Mouse (Mus musculus): ENCODE data around the gene Rpn1. TPM values are rescaled to one million over a fixed set of nuclear protein-coding genes. Genes with fewer than 3 reads are reported as not detected.

Gene Rpn1
- polyA plus RNA-seq (2015; fragmentation: Nextera tagmentation; extraction: Ambion mirVana): 166 and 209 TPM in 2 replicates

DNA sequence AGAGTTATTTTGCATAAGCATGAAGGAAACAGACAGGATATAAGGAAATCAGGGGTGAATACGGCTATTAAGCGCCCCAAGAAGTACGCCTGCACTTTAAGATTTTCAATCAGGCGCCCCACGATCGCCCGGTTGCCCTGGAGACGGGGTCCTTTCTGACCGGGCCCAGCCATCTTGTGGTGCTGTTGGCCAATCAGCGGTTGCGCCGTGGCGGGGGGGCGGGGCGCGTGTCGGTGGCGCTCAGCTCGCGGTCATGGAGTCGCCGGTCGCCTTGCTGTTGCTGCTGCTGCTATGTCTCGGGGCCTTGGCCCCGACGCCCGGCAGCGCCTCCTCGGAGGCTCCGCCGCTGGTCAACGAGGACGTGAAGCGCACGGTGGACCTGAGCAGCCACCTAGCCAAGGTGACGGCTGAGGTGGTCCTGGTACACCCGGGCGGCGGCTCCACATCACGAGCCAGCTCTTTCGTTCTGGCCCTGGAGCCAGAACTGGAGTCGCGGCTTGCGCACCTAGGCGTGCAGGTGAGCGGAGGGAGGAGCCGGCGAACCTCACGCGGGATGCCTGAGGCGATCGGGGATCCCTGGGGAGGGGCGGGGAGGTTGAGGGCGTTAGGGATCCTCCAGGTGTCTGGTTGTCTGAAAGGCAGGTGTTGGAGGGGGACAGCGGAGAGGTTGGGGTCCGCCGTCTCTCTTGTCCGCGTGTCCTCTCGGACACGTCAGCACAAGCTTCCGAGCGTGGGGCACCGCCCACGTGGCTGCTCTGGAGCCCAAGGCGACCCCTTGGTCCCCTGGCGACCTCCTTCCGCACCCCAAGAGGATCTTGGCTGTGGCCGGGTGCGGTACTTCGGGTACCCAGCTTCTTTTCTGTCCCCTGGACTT is at the start of gene Rpn1:
Gene Rpn1, plus strand, starts transcription at position 205 of the 874 bp plus-strand sequence.
- peak within 1 kb of the TSS; percentile 67 for H3K27ac ChIP-seq
- peak within 1 kb of the TSS; percentile 87 for H3K4me3 ChIP-seq
- H3K9me3 ChIP-seq (replicated peaks): no peaks in the 10 kb centered on the region
- H3K36me3 ChIP-seq: peaks cover 6% of the 10 kb centered on the region; the same call in 1 of the 2 replicates
- no peaks in the 10 kb centered on the region for H3K27me3 ChIP-seq
- H3K4me2 ChIP-seq: peak within 1 kb of the TSS; percentile 90
- H3K4me1 ChIP-seq (replicated peaks): peaks cover 19% of the 10 kb centered on the region
- H3K9ac ChIP-seq: peak within 1 kb of the TSS; percentile 87
- ATAC-seq (replicated peaks; ENCODE audit: insufficient number of reproducible peaks, insufficient read depth, low FRiP score, low read depth): peak; percentile 96
- WGBS: under 1% methylated on average over 71 of the region's 71 CpGs

GRCm38 (mm10) chr6:88037471-88038045 is 46.7 kb upstream of the Rpn1 start:
- H3K27ac ChIP-seq: no peak overlapping the region
- no peaks in the 10 kb centered on the region for H3K27me3 ChIP-seq
- no peak overlapping the region for H3K4me3 ChIP-seq
- peaks cover 15% of the 10 kb centered on the region for H3K4me1 ChIP-seq (replicated peaks)
- H3K4me2 ChIP-seq: no peak overlapping the region
- peaks cover 13% of the 10 kb centered on the region for H3K36me3 ChIP-seq
- no peaks in the 10 kb centered on the region for H3K9me3 ChIP-seq (replicated peaks)
- WGBS: 75% methylated on average over 4 of the region's 4 CpGs
- H3K9ac ChIP-seq: no peak overlapping the region
- ATAC-seq (replicated peaks; ENCODE audit: insufficient number of reproducible peaks, insufficient read depth, low FRiP score, low read depth): no peak

GRCm38 (mm10) chr6:88039426-88039825 is 44.9 kb upstream of the Rpn1 start:
- 88% methylated on average over 4 of the region's 4 CpGs for WGBS
- no peak for ATAC-seq (replicated peaks; ENCODE audit: insufficient number of reproducible peaks, insufficient read depth, low FRiP score, low read depth)
- Histone ChIP-seq H3K27me3 (no peaks in the 10 kb centered on the region), H3K4me1 (replicated peaks) (peaks cover 33% of the 10 kb centered on the region), H3K27ac (no peak overlapping the region), H3K4me3 (no peak overlapping the region), H3K36me3 (peaks cover 13% of the 10 kb centered on the region), H3K9me3 (replicated peaks) (no peaks in the 10 kb centered on the region), H3K9ac (no peak overlapping the region), H3K4me2 (no peak overlapping the region)

DNA sequence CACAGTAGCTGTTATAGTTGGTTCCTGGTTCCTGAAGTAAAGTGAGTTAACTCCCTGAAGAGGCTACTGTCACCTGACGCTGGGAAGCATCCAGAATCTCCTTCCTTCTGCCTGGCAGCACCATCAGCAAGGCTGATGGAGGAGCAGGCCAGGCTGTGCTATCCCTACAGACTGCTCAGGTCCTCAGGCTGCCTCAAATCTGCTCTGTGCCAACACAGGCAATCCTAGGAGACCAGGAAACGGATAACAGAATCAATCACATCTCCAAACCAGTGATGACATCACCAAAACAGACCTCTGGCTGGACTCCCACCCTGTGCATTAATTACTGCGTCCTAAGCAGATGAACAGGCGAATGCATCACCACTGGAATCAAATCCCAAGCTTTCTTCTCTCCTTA is 43.1 kb upstream of the Rpn1 start:
- 37% methylated on average over 4 of the region's 4 CpGs for WGBS
- peak overlapping the region; percentile 74 for H3K4me2 ChIP-seq
- peak overlapping the region; percentile 75 for H3K27ac ChIP-seq
- 0 out of 2 replicates have a peak overlapping the region, but pooled peaks have one; percentile 31 for H3K9ac ChIP-seq
- no peaks in the 10 kb centered on the region for H3K9me3 ChIP-seq (replicated peaks)
- no peaks in the 10 kb centered on the region for H3K27me3 ChIP-seq
- H3K36me3 ChIP-seq: peaks cover 13% of the 10 kb centered on the region
- no peak for ATAC-seq (replicated peaks; ENCODE audit: insufficient number of reproducible peaks, insufficient read depth, low FRiP score, low read depth)
- H3K4me3 ChIP-seq: no peak overlapping the region
- peaks cover 33% of the 10 kb centered on the region for H3K4me1 ChIP-seq (replicated peaks)

- H3K4me1 ChIP-seq (replicated peaks): peaks cover 33% of the 10 kb centered on the region
- 0 out of 2 replicates have a peak overlapping the region, but pooled peaks have one; percentile 2 for H3K4me3 ChIP-seq
- H3K4me2 ChIP-seq: peak overlapping the region; percentile 74
- no peak for ATAC-seq (replicated peaks; ENCODE audit: insufficient number of reproducible peaks, insufficient read depth, low FRiP score, low read depth)
- WGBS: 69% methylated on average over 3 of the region's 3 CpGs
- H3K9ac ChIP-seq: no peak overlapping the region
- 0 out of 2 replicates have a peak, but pooled peaks cover 2% of the 10 kb centered on the region for H3K27me3 ChIP-seq
- H3K36me3 ChIP-seq: peaks cover 13% of the 10 kb centered on the region
- H3K27ac ChIP-seq: peak overlapping the region; percentile 75
- H3K9me3 ChIP-seq (replicated peaks): no peaks in the 10 kb centered on the region
Measured at GRCm38 (mm10) chr6:88042336-88042735, 41.9 kb upstream of the Rpn1 start.

GRCm38 (mm10) chr6:88044234-88044576 is 40.1 kb upstream of the Rpn1 start:
- H3K27me3 ChIP-seq: 0 out of 2 replicates have a peak, but pooled peaks cover 2% of the 10 kb centered on the region
- peak overlapping the region; percentile 93 for H3K27ac ChIP-seq
- H3K4me2 ChIP-seq: peak overlapping the region; percentile 74
- peak overlapping the region; percentile 97 for H3K9ac ChIP-seq
- ATAC-seq (replicated peaks; ENCODE audit: insufficient number of reproducible peaks, insufficient read depth, low FRiP score, low read depth): no peak
- H3K36me3 ChIP-seq: peaks cover 6% of the 10 kb centered on the region; the same call in 1 of the 2 replicates
- no peaks in the 10 kb centered on the region for H3K9me3 ChIP-seq (replicated peaks)
- WGBS: 0% methylated on average over 3 of the region's 3 CpGs
- peaks cover 33% of the 10 kb centered on the region for H3K4me1 ChIP-seq (replicated peaks)
- H3K4me3 ChIP-seq: peak overlapping the region; percentile 97

GRCm38 (mm10) chr6:88044577-88045405 is 39.5 kb upstream of the Rpn1 start, which contains the start of gene Rab7:
Gene Rab7 (minus strand): TSS chr6:88045270.
- H3K36me3 ChIP-seq: 0 out of 2 replicates have a peak, but pooled peaks cover under 1% of the 10 kb centered on the region
- peak within 1 kb of the TSS; percentile 97 for H3K4me3 ChIP-seq
- 0 out of 2 replicates have a peak, but pooled peaks cover 2% of the 10 kb centered on the region for H3K27me3 ChIP-seq
- peak within 1 kb of the TSS; percentile 74 for H3K4me2 ChIP-seq
- WGBS: 0% methylated on average over 75 of the region's 82 CpGs
- H3K9me3 ChIP-seq (replicated peaks): no peaks in the 10 kb centered on the region
- ATAC-seq (replicated peaks; ENCODE audit: insufficient number of reproducible peaks, insufficient read depth, low FRiP score, low read depth): peak; percentile 96
- peak within 1 kb of the TSS; percentile 93 for H3K27ac ChIP-seq
- peak within 1 kb of the TSS; percentile 97 for H3K9ac ChIP-seq
- peaks cover 33% of the 10 kb centered on the region for H3K4me1 ChIP-seq (replicated peaks)

- peak overlapping the region; percentile 55 for H3K4me2 ChIP-seq
- no peak for ATAC-seq (replicated peaks; ENCODE audit: insufficient number of reproducible peaks, insufficient read depth, low FRiP score, low read depth)
- H3K36me3 ChIP-seq: no peaks in the 10 kb centered on the region
- WGBS: 31% methylated on average over 3 of the region's 3 CpGs
- H3K4me1 ChIP-seq (replicated peaks): peaks cover 33% of the 10 kb centered on the region
- 0 out of 2 replicates have a peak, but pooled peaks cover 2% of the 10 kb centered on the region for H3K27me3 ChIP-seq
- peak overlapping the region; percentile 97 for H3K4me3 ChIP-seq
- peak overlapping the region; percentile 93; the same call in 1 of the 2 replicates for H3K27ac ChIP-seq
- no peaks in the 10 kb centered on the region for H3K9me3 ChIP-seq (replicated peaks)
- H3K9ac ChIP-seq: no peak overlapping the region
Measured at GRCm38 (mm10) chr6:88045406-88045766, 38.9 kb upstream of the Rpn1 start.

DNA sequence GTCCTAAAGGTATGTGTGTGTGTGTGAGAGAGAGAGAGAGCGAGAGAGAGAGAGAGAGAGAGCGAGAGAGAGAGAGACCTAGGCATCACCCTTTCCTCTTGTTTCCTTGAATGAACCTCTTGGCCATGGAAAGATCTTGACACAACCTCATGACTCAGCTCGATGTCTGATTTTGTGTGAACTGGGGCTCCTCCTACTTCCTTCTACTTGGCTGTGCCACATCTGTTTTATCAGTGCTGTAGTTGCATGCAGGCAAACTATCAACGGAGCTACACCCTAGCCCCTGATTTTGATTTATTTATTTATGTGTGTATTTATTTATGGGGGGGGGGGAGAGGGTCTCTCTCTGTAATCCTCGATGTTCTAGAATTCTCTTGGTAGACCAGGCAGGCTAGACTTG is 36.4 kb upstream of the Rpn1 start:
- no peak for ATAC-seq (replicated peaks; ENCODE audit: insufficient number of reproducible peaks, insufficient read depth, low FRiP score, low read depth)
- WGBS: 59% methylated on average over 5 of the region's 5 CpGs
- Histone ChIP-seq H3K27me3 (0 out of 2 replicates have a peak, but pooled peaks cover 2% of the 10 kb centered on the region), H3K27ac (no peak overlapping the region), H3K4me1 (replicated peaks) (peaks cover 14% of the 10 kb centered on the region), H3K9ac (no peak overlapping the region), H3K4me3 (no peak overlapping the region), H3K4me2 (no peak overlapping the region), H3K36me3 (no peaks in the 10 kb centered on the region), H3K9me3 (replicated peaks) (no peaks in the 10 kb centered on the region)

- 0 out of 2 replicates have a peak, but pooled peaks cover 2% of the 10 kb centered on the region for H3K27me3 ChIP-seq
- H3K9ac ChIP-seq: no peak overlapping the region
- no peaks in the 10 kb centered on the region for H3K9me3 ChIP-seq (replicated peaks)
- no peak for ATAC-seq (replicated peaks; ENCODE audit: insufficient number of reproducible peaks, insufficient read depth, low FRiP score, low read depth)
- H3K4me2 ChIP-seq: no peak overlapping the region
- no peak overlapping the region for H3K4me3 ChIP-seq
- H3K27ac ChIP-seq: no peak overlapping the region
- no peaks in the 10 kb centered on the region for H3K36me3 ChIP-seq
- 74% methylated on average over 6 of the region's 6 CpGs for WGBS
- H3K4me1 ChIP-seq (replicated peaks): peaks cover 3% of the 10 kb centered on the region
Measured at GRCm38 (mm10) chr6:88049008-88049407, 35.3 kb upstream of the Rpn1 start.

DNA sequence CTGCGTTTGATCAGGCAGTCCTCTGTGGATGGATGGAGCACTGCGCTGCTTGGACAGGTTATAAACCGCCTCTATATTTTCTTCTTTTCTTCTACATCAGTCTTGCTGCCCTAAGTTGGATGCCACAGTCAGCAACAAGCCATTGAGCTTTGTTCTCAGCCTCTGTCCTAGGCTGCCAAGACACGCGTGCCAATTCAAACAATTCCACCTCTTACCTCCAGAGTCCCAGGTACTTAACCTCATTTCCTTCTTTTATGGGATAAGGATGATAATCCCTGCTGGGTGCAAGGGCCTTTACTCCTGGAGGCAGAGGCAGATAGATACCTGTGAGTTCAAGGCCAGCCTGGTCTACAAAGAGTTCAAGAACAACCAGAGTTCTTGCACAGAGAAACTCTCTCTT is 33.1 kb upstream of the Rpn1 start:
- Histone ChIP-seq H3K36me3 (no peaks in the 10 kb centered on the region), H3K9ac (no peak overlapping the region), H3K4me3 (no peak overlapping the region), H3K27ac (no peak overlapping the region), H3K4me2 (no peak overlapping the region), H3K27me3 (0 out of 2 replicates have a peak, but pooled peaks cover 2% of the 10 kb centered on the region), H3K9me3 (replicated peaks) (no peaks in the 10 kb centered on the region), H3K4me1 (replicated peaks) (no peaks in the 10 kb centered on the region)
- 88% methylated on average over 5 of the region's 5 CpGs for WGBS
- no peak for ATAC-seq (replicated peaks; ENCODE audit: insufficient number of reproducible peaks, insufficient read depth, low FRiP score, low read depth)
